Mouse (Mus musculus): ENCODE measurements at regions not wholly inside any gene's neighbourhood (a gene's known extent, or its start where the extent isn't known, plus 50 kb on each side); places are given as distances from the start of the nearest gene placed in this dataset.

DNA sequence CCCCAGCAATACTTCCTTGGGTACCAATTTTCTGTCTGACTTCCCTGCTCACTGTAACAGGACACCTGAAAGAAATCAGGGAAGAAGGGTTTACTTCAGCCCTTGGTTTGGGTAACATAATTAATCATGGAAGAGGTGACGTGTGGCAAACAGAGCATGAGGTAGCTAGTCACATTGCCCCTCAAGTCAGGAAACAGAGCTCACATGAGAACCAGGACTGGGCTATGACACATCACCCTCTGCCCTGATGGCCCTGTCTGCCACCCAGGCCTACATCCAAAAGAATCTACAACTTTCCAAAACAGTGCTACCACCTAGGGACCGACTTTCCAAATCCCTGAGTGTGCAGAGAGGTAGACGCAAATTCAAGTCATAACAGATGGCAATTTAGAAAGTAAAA is 98.4 kb upstream of the 4930412O13Rik start:
- no peaks in the 10 kb centered on the region for H3K27me3 ChIP-seq
- no peak overlapping the region for H3K4me2 ChIP-seq
- no peak overlapping the region for H3K27ac ChIP-seq
- no peak overlapping the region for H3K9ac ChIP-seq
- no peaks in the 10 kb centered on the region for H3K36me3 ChIP-seq
- WGBS, result 45% methylated on average over 3 of the region's 3 CpGs
- H3K4me1 ChIP-seq, result no peaks in the 10 kb centered on the region
- no peaks in the 10 kb centered on the region for H3K9me3 ChIP-seq
- no peak for ATAC-seq (ENCODE audit: insufficient number of reproducible peaks, low FRiP score, low TSS enrichment, low read depth)
- no peak overlapping the region for H3K4me3 ChIP-seq

DNA sequence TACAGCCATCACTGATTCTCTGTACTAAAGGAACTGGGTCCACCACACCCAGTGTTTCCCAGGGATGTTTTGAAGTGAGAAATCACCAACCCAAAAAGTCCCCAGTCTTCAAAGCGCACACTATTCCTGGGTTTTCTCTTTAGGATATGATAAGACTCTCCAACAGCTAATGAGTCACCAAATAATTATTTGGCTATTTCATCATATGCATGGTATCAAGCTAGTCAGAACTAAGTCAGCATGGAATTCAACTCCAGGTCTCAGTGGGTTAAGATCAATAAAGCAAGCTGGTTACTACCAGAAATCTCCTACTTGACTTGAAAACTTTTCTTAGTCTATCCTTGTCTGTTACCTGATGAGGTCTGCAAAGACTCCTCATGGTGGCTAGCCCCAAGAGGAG is 89.1 kb upstream of the 4930412O13Rik start:
- H3K27me3 ChIP-seq, result no peaks in the 10 kb centered on the region
- no peak overlapping the region for H3K4me2 ChIP-seq
- no peaks in the 10 kb centered on the region for H3K36me3 ChIP-seq
- H3K9me3 ChIP-seq, result no peaks in the 10 kb centered on the region
- H3K4me3 ChIP-seq, result no peak overlapping the region
- WGBS, result 95% methylated on average over 1 of the region's 1 CpGs
- no peak for ATAC-seq (ENCODE audit: insufficient number of reproducible peaks, low FRiP score, low TSS enrichment, low read depth)
- no peak overlapping the region for H3K9ac ChIP-seq
- no peak overlapping the region for H3K27ac ChIP-seq
- H3K4me1 ChIP-seq, result no peaks in the 10 kb centered on the region

DNA sequence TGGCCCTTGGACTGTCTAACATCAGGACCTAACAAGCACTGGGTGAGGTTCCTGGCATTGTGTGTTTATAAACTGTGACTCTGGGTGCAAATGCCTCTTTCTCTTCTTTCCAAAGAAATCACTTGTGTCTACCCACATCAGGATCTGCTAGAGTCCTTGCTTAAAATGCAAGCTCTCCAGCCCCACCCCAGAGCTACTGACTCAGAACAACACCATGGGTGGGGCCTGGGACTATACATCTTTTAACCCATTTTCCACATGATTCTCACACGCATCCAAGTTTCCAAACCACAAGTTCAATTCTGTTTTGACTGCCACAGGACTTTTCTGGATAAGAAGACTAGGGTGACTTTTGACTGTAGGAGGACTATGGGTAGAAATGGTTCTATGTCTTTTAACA is 88.7 kb upstream of the 4930412O13Rik start:
- no peaks in the 10 kb centered on the region for H3K36me3 ChIP-seq
- ATAC-seq (ENCODE audit: insufficient number of reproducible peaks, low FRiP score, low TSS enrichment, low read depth), result no peak
- H3K27ac ChIP-seq, result no peak overlapping the region
- H3K9me3 ChIP-seq, result no peaks in the 10 kb centered on the region
- H3K27me3 ChIP-seq, result no peaks in the 10 kb centered on the region
- no peak overlapping the region for H3K4me3 ChIP-seq
- H3K4me2 ChIP-seq, result no peak overlapping the region
- WGBS, result 81% methylated on average over 1 of the region's 1 CpGs
- H3K4me1 ChIP-seq, result no peaks in the 10 kb centered on the region
- H3K9ac ChIP-seq, result no peak overlapping the region

DNA sequence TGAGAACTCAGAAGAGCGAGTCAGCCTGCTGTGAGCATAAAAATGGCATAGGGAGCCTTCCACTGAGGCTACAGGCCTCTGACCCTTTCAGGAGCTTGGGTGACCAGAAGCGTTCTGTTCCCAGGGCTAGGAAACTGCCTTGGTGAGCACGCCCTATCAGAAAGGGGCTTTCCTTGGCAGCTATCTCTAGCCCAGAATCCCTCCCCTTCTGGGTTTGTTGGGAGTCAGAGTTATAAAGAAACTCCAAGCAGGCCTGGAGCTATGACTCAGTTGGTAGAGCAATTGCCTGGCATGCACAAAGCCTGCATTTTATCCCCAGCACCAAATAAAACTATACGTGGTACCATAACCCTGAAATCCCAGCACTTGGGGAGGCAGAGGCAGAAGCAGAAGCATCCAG is 85.7 kb upstream of the 4930412O13Rik start:
- H3K27me3 ChIP-seq, result no peaks in the 10 kb centered on the region
- no peak overlapping the region for H3K4me3 ChIP-seq
- no peaks in the 10 kb centered on the region for H3K4me1 ChIP-seq
- no peak overlapping the region for H3K4me2 ChIP-seq
- ATAC-seq (ENCODE audit: insufficient number of reproducible peaks, low FRiP score, low TSS enrichment, low read depth), result no peak
- H3K9me3 ChIP-seq, result no peaks in the 10 kb centered on the region
- 54% methylated on average over 4 of the region's 4 CpGs for WGBS
- no peaks in the 10 kb centered on the region for H3K36me3 ChIP-seq
- H3K9ac ChIP-seq, result no peak overlapping the region
- H3K27ac ChIP-seq, result no peak overlapping the region

DNA sequence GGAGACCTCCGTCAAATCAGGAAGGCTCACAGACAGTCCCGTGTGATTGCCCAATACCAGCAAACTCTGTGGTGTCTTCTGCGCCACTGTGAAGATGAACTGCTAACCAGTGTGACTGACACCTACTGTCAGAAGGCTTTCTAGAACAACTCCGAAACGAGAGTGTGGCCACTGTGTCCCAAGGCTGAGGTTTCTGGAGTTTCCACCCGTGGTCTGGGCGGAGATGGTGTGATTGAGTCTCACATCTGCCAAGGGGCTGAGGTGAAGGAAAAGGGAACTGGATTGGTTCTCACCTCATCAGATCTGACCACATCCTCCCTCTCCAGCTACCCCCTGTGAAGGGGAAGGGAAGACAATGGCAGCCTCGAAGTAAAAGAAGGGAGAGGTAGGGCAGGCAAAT is 79.6 kb upstream of the 4930412O13Rik start:
- Histone ChIP-seq H3K27me3 (no peaks in the 10 kb centered on the region), H3K4me2 (no peak overlapping the region), H3K36me3 (no peaks in the 10 kb centered on the region), H3K4me3 (no peak overlapping the region), H3K27ac (no peak overlapping the region), H3K4me1 (no peaks in the 10 kb centered on the region), H3K9ac (no peak overlapping the region), H3K9me3 (no peaks in the 10 kb centered on the region)
- 69% methylated on average over 8 of the region's 8 CpGs for WGBS
- no peak for ATAC-seq (ENCODE audit: insufficient number of reproducible peaks, low FRiP score, low TSS enrichment, low read depth)

DNA sequence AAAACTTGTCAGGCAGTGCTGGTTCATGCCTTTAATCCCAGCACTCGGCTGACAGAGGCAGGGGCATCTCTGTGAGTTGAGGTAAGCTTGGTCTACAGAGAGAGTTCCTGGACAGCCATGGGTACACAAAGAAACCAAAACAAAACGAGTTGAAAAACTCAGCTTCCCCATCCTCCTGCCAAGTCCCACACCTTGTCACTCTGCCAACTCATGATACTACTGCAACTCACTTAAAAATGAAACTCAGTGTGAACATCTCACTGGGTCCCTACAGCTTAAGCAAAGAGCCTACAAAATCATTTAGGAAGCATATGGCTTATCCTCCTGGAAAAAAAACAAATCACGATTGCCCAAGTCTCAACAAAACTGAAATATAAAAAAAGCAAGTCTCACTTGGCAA is 76.7 kb upstream of the 4930412O13Rik start:
- ATAC-seq (ENCODE audit: insufficient number of reproducible peaks, low FRiP score, low TSS enrichment, low read depth), result no peak
- no peak overlapping the region for H3K4me3 ChIP-seq
- H3K4me1 ChIP-seq, result no peaks in the 10 kb centered on the region
- no peaks in the 10 kb centered on the region for H3K9me3 ChIP-seq
- H3K27ac ChIP-seq, result no peak overlapping the region
- no peaks in the 10 kb centered on the region for H3K27me3 ChIP-seq
- H3K9ac ChIP-seq, result no peak overlapping the region
- H3K4me2 ChIP-seq, result no peak overlapping the region
- no peaks in the 10 kb centered on the region for H3K36me3 ChIP-seq
- WGBS, result 47% methylated on average over 3 of the region's 3 CpGs

DNA sequence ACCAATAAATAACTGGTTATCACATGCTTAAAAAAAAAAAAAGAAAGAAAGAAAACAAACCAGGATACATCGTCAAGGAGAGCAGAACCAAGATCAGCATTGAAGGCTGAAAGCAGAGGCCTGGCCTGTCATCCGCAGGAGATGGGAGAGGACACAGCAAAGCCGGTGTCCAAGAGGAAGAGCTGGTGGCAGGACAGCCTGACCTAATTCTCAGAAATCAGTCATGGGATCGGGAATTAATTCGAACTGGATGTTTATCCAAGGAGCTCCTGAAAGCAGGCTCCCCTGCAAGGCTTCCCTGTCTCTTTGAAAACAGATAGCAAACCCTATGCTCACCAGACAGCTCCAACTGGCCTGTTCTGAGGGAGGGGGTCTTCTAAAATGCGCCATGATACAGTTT is 75.5 kb upstream of the 4930412O13Rik start:
- WGBS, result 91% methylated on average over 6 of the region's 6 CpGs
- H3K4me3 ChIP-seq, result no peak overlapping the region
- no peak overlapping the region for H3K4me2 ChIP-seq
- no peak for ATAC-seq (ENCODE audit: insufficient number of reproducible peaks, low FRiP score, low TSS enrichment, low read depth)
- H3K4me1 ChIP-seq, result no peaks in the 10 kb centered on the region
- H3K27me3 ChIP-seq, result no peaks in the 10 kb centered on the region
- H3K36me3 ChIP-seq, result no peaks in the 10 kb centered on the region
- H3K9me3 ChIP-seq, result no peaks in the 10 kb centered on the region
- H3K27ac ChIP-seq, result no peak overlapping the region
- no peak overlapping the region for H3K9ac ChIP-seq

Data from limb, embryonic 15.5 days (tissue).